Mouse (Mus musculus) left cerebral cortex, postnatal 4 days (tissue): ENCODE results near the gene Mlana. TPM values are rescaled to one million over a fixed set of nuclear protein-coding genes. Genes with fewer than 3 reads are reported as not detected.

Experiments used
- DNase-seq: peaks from one replicate; pipeline ENCODE4 v3.0.0-alpha.2; 2022
- intact Hi-C: fragments of 180-260 bp; cut with DNase I; formaldehyde crosslinking; loops from one replicate; pipeline ENCODE4 v1.15.1; 2025
- total RNA-seq, 2 experiments: library from RNA; stranded (reverse); gene quantifications; 2 replicates each; pipeline ENCODE4 v1.2.3; 2021

Gene Mlana
- not detected for total RNA-seq

DNA sequence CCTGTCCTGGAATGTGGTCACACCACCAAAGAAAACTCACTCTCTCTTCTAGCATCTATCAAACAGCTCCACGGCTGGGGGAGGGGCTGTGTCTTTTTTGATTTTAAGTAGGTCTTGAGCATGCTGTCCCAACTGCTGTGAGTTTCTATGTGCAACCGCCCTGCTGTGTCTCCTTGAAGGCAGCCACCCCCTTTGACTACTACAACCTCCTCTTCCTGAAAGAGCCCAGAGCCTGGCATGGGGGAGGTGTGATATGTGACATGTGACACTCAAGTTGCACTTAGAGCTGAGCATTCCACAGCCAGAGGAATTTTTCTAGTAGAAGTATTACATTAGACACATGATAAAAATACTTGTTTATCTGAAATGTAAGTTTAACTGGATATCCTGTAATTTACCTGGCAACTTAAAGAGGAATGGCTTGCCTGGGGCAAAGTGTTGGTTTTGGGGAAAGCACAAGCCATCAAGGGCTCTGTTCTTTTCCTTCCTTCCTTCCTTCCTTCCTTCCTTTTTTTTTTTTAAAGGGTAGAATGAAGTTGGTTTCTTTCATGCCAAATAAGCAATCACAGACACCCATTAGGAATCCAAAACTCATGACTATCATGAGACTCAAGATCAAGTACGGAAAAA, at the start of gene Mlana:
Gene Mlana, plus strand, starts transcription at position 580 of the 630 bp plus-strand sequence.
- DNase-seq: no peak
- intact Hi-C loops: no loop called here

GRCm38 (mm10) chr19:29648550-29648914, 49.1 kb upstream of the Mlana start:
- DNase-seq: no peak
- intact Hi-C loops: no loop called here

DNA sequence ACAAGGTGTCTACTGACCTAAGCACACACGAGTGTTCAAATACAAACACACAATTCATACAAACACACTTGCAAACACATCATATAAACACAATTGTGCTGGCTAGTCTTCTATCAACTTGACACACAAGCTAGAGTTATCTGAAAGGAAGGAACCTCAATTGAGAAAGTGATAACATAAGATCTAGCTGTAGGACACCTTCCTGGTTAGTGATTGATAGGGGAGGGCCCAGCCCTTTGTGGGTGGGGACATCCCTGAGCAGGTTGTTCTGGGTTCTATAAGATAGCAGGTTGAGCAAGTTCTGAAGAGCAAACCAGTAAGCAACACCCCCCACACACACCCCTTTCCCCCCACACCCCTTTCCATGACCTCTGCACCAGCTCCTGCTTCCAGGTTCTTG, 47.9 kb upstream of the Mlana start:
- intact Hi-C loops: no loop called here
- DNase-seq: no peak

- intact Hi-C loops: no loop called here
- DNase-seq: no peak
These were observed 43.8 kb upstream of the Mlana start for GRCm38 (mm10) chr19:29653768-29654265.

DNA sequence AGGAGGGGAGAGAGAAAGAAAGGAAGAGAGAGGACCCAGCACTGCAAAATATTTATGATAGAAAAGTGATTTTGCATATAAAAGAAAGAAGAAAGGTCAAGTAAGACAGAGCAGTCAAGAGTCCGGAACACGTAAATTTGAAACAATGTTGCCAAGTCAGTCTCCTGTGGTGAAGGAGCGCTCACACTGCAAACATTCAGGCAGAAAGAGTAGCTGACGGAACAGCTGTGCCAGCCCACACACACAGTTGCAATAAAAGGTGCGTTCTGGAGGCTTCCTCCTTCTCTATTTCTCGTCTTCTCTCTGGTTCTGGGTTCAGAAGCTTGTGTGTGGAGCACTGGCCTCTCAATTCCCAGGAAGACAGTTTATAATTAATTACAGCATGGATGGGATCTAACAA, 42.5 kb upstream of the Mlana start:
- DNase-seq: no peak
- intact Hi-C loops: no loop called here

DNA sequence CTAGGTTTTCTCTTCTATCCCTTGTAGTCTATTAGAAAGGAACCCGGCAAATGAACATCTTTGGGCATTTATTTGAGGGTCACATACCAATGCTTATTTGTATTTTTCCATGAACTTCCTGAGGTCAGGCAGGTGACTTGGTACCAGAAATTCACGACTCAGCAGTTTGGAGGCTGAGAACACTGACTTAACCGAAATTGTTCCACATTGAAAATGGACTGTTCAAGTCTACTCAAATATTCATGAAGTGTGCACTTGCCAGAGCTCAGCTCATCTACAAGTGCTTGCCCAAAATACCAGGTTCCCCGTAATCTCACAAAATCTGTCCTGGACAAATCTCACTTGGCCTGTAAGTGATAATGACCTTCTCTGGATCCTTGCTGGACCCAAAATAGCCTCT, 41.6 kb upstream of the Mlana start:
- no peak for DNase-seq
- intact Hi-C loops: no loop called here

- intact Hi-C loops: no loop called here
These were observed 41.0 kb upstream of the Mlana start for GRCm38 (mm10) chr19:29656620-29657019.

GRCm38 (mm10) chr19:29657033-29657432, 40.6 kb upstream of the Mlana start:
- no peak for DNase-seq
- intact Hi-C loops: no loop called here

More at GRCm38 (mm10) chr19:29656620-29657019, 41.0 kb upstream of the Mlana start:
- DNase-seq: no peak

GRCm38 (mm10) chr19:29657558-29657957, 40.1 kb upstream of the Mlana start:
- DNase-seq: no peak
- intact Hi-C loops: no loop called here

DNA sequence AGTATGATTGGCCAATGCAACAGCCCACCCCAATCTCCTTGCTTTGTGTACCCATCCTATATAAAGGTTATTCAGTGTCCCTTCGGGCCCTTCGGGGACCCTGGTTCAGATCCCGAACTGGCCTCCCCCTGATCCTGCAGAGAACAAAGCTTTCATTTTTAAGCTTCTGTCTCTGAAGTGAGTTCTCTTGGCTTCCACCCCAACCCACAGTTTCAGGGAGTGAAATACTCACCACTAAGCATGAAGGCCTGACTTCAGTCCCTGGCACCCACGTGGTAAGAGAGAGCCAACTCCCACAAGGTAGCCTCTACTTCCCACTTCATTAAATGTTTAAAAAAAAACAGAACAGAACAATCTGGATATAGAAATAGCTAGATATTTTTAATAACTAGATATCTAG, 38.8 kb upstream of the Mlana start:
- DNase-seq: no peak
- intact Hi-C loops: no loop called here

DNA sequence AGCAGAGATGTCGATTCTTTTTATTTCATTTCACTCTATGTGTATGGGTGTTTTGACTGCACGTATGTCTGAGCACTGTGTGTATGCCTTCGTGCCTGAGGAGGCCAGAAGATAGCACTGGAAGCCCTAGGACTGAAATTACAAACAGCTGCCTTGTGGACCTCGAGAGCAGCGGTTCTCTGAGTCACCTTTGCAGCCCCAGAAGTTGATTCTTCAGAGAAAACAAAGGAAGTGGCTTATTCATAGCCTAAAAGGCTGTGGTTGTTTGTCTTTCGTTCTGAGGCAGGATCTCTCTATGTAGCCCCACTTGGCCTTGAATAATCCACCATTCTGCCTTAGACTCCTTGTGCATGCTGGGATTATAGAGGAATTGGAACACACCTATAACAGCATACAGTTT, 37.9 kb upstream of the Mlana start:
- DNase-seq: no peak
- intact Hi-C loops: no loop called here

DNA sequence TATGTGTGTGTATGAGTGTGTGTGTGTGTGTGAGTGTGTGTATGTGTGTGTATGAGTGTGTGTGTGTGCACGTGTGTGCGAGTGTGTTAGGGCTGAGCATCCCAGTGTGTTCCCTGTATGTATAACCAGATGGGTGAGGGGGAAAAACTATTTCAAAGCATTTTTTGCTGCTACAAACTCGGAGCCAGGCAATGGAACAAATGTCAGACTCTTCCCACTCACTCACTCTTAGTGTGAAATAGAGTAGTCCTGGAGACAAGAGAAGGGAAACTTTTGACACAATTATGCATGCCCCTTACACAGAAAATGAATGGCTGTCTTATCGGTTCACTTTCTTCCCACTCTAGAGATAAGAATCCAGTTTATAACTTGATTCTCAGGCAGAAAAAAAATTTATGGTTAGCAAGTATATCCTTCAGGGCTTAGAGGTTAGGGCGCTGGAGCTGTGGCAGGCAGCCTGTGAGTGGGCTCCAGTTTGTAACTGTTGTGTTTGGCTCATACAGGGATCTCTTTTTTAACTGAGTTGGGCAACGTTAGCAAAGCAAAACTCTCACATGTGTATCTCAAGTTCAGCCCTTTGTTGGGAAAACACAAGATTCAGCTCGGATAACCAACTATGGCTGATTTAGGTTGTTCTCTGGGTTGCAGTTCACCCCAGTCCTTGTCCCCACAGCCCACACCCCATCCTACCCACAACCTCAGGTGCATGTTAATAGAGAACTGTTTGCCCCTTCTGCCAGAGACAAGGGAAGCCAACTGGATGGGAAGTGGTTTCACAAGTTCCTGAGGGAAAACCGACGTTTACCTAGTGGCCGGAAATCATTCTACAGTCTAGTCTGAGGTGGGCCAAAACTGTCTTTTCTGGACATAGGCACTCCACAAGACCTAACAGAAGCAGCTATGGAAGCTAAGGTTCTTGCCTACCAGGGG, 36.5 kb upstream of the Mlana start:
- intact Hi-C loops: no loop called here
- no peak for DNase-seq

DNA sequence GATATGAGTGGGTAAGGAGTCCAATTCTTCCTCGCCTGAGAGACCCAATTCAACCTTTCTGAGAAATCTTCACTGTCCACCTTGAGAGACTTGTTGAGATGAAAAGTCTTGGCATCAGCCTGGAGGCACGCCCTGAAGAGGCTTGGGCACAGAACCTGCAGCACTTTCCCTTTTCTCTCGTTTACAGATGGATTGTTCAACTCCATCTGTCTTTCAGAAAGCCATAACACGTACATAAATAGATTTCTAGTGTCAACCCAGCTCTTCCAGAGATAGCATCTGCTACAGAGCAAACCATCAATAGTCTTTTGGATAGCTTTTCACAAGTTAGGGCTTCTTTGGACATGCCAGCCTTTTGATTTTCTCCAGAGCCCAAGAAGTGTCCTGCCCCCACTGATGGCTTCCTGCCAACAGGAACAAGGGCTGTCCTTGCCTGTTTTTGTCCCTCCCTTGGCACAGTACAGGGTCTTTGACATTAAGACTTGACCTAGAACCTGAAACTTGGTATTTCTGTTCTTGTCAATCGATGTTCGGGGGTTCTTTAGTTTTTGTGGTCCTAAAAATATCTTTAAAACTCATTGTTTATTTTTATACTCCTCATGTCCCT, 35.5 kb upstream of the Mlana start:
- intact Hi-C loops: no loop called here
- DNase-seq: no peak

GRCm38 (mm10) chr19:29663780-29664179, 33.8 kb upstream of the Mlana start:
- DNase-seq: no peak
- intact Hi-C loops: no loop called here

DNA sequence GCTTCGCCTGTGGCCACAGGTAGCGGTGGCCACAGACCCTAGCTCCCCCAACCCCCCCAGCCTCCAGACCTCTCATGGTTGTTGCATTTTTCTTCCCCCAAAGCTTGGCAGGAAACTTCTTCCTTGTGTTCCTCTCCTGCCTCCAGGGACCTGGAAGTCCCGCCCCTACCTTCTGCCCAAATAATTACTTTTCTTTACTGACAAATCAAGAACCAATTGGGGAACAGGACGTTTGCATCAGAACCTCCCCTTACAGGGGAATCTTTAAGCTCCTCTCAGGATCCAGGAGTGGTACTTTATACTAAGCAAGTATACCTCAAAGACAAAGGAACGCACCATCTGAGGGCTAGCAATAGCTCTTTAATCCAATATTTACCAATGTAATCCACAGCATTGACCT, 32.7 kb upstream of the Mlana start:
- intact Hi-C loops: no loop called here
- no peak for DNase-seq

DNA sequence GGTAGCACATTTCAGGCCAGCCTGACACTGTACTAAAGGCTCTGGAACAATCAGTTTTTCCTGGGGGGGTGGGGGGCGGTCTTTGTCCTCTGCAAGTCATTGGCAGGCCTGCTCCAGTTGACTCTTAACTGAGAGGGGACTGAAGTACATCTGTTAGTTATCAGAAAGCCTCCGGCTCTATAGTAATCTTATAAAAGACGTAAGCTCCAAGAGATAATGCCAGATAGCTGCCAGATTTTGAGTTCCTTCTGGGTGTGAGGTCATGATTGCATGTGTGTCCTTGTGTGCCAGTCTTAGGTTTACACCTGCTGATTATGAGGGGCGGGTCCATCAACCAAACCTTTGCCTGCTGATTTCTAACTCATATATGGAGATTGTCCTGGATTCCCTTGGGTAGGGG, 31.5 kb upstream of the Mlana start:
- intact Hi-C loops: no loop called here
- no peak for DNase-seq

DNA sequence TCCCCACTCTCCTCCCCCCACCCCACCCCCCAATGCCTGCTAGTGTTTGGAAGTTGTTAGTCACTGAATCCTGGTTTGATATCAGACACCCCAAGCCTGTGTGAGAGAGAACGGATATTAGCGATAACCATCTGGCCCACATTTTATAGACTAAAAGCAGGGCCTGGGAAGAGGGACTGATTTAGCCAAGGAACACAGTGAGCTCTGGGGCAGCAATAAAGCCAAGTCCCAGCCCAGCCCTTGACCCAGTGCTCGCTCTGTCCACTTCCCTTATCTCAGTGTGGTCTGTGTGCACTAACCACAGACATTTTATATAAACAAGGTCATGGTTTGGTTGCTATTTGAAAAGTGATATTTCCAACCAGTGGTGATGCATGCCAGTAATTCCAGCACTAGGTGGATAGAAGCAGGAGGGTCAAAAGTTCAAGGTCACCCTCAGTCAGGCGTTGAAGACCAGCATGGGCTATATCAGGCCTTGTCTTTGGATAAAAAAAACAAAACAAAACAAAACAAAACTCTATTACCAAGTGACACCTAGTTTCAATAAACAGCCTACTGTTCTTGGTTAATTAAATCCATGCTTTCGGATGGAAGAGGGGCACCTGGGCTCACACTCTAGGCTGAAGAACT, 30.5 kb upstream of the Mlana start:
- no peak for DNase-seq

GRCm38 (mm10) chr19:29668135-29668534, 29.5 kb upstream of the Mlana start:
- no peak for DNase-seq
- intact Hi-C loops: no loop called here

More for the DNA sequence above, 30.5 kb upstream of the Mlana start:
- intact Hi-C loops: no loop called here

- intact Hi-C loops: loop anchor here (10.0 kb wide), 1 partner anchor 305 kb away; no protein-coding TSS in a partner anchor
- no peak for DNase-seq
These were observed 27.4 kb upstream of the Mlana start for GRCm38 (mm10) chr19:29670247-29670646.

GRCm38 (mm10) chr19:29671160-29671559, 26.5 kb upstream of the Mlana start:
- intact Hi-C loops: loop anchor here (10.0 kb wide), 1 partner anchor 304 kb away; no protein-coding TSS in a partner anchor
- no peak for DNase-seq

DNA sequence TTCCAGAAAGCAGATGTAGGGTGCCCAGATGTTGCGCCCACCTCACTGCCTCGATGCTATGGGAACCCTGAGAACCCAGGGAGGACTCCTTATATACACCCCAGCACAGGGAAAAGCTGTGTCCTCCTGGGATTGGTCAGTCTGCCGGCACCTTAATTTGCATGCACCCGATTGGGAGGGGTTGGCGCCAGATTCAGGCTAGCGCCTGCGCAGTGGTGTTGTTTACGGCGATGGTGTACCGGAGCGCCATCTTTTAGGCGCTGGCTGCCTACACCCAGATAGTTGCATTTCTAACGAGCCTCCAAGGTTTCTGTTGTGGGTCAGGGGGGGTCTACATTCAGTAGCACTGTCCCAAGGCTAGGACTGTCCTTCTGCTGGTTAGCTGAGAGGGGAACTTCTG, 25.0 kb upstream of the Mlana start:
- intact Hi-C loops: loop anchor here (10.0 kb wide), 1 partner anchor 302 kb away; no protein-coding TSS in a partner anchor
- no peak for DNase-seq
